ENCODE assay signal across 13 mouse cellular contexts in genomic region chr9:52217636-52218035, GRCm38 (mm10). TPM values are rescaled to one million over a fixed set of nuclear protein-coding genes. Genes with fewer than 3 reads are reported as not detected.
A peak's percentile ranks its signal among the peaks of the same experiment; 100 is the strongest.
DNase-seq lines count a peak whose midpoint lies in the region.
"Had no signal": no experiment of that assay in that cellular context is flagged by ENCODE, and none has a peak within 500 bp of the region (broad histone marks: within the 10 kb centered on the region; RNA-seq: fewer than 3 reads in every experiment).

No protein-coding gene starts in this region.

- peak; percentile 7 for DNase-seq in ovary, postnatal 36 days (ENCODE audit: low spot score)
- no peak for DNase-seq in ovary, adult 18-20 months (ENCODE audit: low spot score)
- DNase-seq in adrenal gland, adult 8-10 months: peak; percentile 26
- peak; percentile 53 for DNase-seq in kidney, adult 9 months
- no peak for DNase-seq in cerebellum, postnatal 4 days (ENCODE audit: low spot score in 2 of 2)
- DNase-seq in urinary bladder, postnatal 14 days (ENCODE audit: low spot score): no peak
- DNase-seq in urinary bladder, postnatal 25 days (ENCODE audit: low spot score): no peak
- DNase-seq: cerebellum, adult 9-10 months; forebrain, postnatal 0 days; heart, adult 2 months; liver, embryonic 13.5 days; right cerebral cortex, postnatal 25 days; thymus, postnatal 4 days had no signal

RNA-seq across cellular contexts. Expression of gene Zc3h12c, which starts 49.3 kb away (rescaled TPM):
- 10 to 100 TPM; 19.2 to 28.1 (median 22.9) TPM for total RNA-seq in adrenal gland, adult 8-10 months (2022)

Comparison
In these comparisons a context has a peak if more than half of its experiments do, and no peak if none do; other contexts are left out.
1. DNase-seq: peak in ovary, postnatal 36 days (single experiment), adrenal gland, adult 8-10 months (single experiment) and kidney, adult 9 months (single experiment); none in ovary, adult 18-20 months (single experiment), cerebellum, postnatal 4 days (0 of 2), urinary bladder, postnatal 14 days (single experiment) and urinary bladder, postnatal 25 days (single experiment).